Comparison of ENCODE assay signal across 20 mouse cellular contexts in genomic region chr10:64275143-64275542, GRCm38 (mm10).
DNase-seq lines count a peak whose midpoint lies in the region; TF ChIP-seq lines count a peak whose summit lies in the region.
"Had no signal": no experiment of that assay in that cellular context is flagged by ENCODE, and none has a peak within 500 bp of the region (broad histone marks: within the 10 kb centered on the region; RNA-seq: fewer than 3 reads in every experiment).

No protein-coding gene starts in this region.

- peak; percentile 58 for TF ChIP-seq CTCF in gastrocnemius, adult 2 months (IDR thresholded peaks at IDR 0.05)
- TF ChIP-seq CTCF in left cerebral cortex, adult 2 months (IDR thresholded peaks at IDR 0.05): peak; percentile 53
- TF ChIP-seq CTCF in E14TG2a.4 (conservative IDR thresholded peaks at IDR 0.05; ENCODE audit: low read length): 0 out of 2 replicates have a peak, but pooled peaks have one; percentile 7

- no peak overlapping the region for H3K4me3 ChIP-seq in gastrocnemius, adult 2 months
- H3K4me3 ChIP-seq in left cerebral cortex, adult 2 months: no peak overlapping the region
- no peak overlapping the region for H3K4me3 ChIP-seq in E14TG2a.4 (replicated peaks; ENCODE audit: low read length)
- H3K4me3 ChIP-seq: forebrain, embryonic 10.5 days; heart, embryonic 12.5 days; midbrain, embryonic 10.5 days; stomach, embryonic 15.5 days had no signal

- intact Hi-C loops in gastrocnemius, adult 2 months (cut with DNase I): no loop called here
- intact Hi-C loops in gastrocnemius, postnatal 36 days (cut with DNase I): loop anchor here (2.0 kb wide), 1 partner anchor 190 kb away; no protein-coding TSS in a partner anchor
- intact Hi-C loops in left cerebral cortex, adult 2 months (cut with DNase I): no loop called here

- H3K27me3 ChIP-seq in E14TG2a.4 (ENCODE audit: insufficient read depth, low read length): no peaks in the 10 kb centered on the region
- H3K27me3 ChIP-seq: heart, embryonic 12.5 days; stomach, embryonic 15.5 days had no signal

- DNase-seq in cerebellum, adult 18-20 months: peak; percentile 29 to 36
- no peak for DNase-seq in cerebellum, postnatal 25 days
- no peak for DNase-seq in gastrocnemius, adult 2 months
- DNase-seq in gastrocnemius, postnatal 36 days: no peak
- DNase-seq in left cerebral cortex, adult 2 months (ENCODE audit: extremely low spot score in 1 of 2, low spot score in 2 of 2): no peak
- no peak for DNase-seq in left cerebral cortex, adult 11 months (ENCODE audit: low spot score)
- no peak for DNase-seq in ovary, postnatal 10 days (ENCODE audit: low spot score)
- DNase-seq: forebrain, postnatal 0 days; kidney, adult 11 months; kidney, postnatal 10 days; left cerebral cortex, postnatal 4 days; liver; lung, adult 18-20 months; thymus, adult 2 months had no signal

- H3K9me3 ChIP-seq in E14TG2a.4 (ENCODE audit: low read length): no peaks in the 10 kb centered on the region
- H3K9me3 ChIP-seq: forebrain, embryonic 10.5 days; midbrain, embryonic 10.5 days; stomach, embryonic 15.5 days had no signal

- no peak overlapping the region for H3K27ac ChIP-seq in gastrocnemius, adult 2 months
- H3K27ac ChIP-seq in left cerebral cortex, adult 2 months: no peak overlapping the region
- H3K27ac ChIP-seq: forebrain, embryonic 10.5 days; macrophage; midbrain, embryonic 10.5 days; stomach, embryonic 15.5 days had no signal

- H3K36me3 ChIP-seq in E14TG2a.4 (ENCODE audit: insufficient read depth, low read length): no peaks in the 10 kb centered on the region
- H3K36me3 ChIP-seq: forebrain, embryonic 10.5 days; heart, embryonic 12.5 days; midbrain, embryonic 10.5 days; stomach, embryonic 15.5 days had no signal

- no peaks in the 10 kb centered on the region for H3K4me1 ChIP-seq in E14TG2a.4 (replicated peaks; ENCODE audit: low read depth, low read length)
- H3K4me1 ChIP-seq: forebrain, embryonic 10.5 days; heart, embryonic 12.5 days; midbrain, embryonic 10.5 days; stomach, embryonic 15.5 days had no signal

Comparison
In these comparisons a context has a peak if more than half of its experiments do, and no peak if none do; other contexts are left out.
1. DNase-seq: peak in cerebellum, adult 18-20 months (2 of 2); none in cerebellum, postnatal 25 days (0 of 2), gastrocnemius, adult 2 months (single experiment), gastrocnemius, postnatal 36 days (0 of 2), left cerebral cortex, adult 2 months (0 of 2), left cerebral cortex, adult 11 months (single experiment) and ovary, postnatal 10 days (single experiment).
2. CTCF ChIP-seq: peak in every context shown above with its lines; median percentile 58 in gastrocnemius, adult 2 months; 53 in left cerebral cortex, adult 2 months; 7 in E14TG2a.4.